Mouse (Mus musculus): Measurements from ENCODE around the gene Psmd8.
"Not testable (repeated sequence)": the region's sequence is repeated elsewhere in the genome, so short reads cannot be mapped to it uniquely, and the experiment has no call there.

Psmd8 gene

DNA sequence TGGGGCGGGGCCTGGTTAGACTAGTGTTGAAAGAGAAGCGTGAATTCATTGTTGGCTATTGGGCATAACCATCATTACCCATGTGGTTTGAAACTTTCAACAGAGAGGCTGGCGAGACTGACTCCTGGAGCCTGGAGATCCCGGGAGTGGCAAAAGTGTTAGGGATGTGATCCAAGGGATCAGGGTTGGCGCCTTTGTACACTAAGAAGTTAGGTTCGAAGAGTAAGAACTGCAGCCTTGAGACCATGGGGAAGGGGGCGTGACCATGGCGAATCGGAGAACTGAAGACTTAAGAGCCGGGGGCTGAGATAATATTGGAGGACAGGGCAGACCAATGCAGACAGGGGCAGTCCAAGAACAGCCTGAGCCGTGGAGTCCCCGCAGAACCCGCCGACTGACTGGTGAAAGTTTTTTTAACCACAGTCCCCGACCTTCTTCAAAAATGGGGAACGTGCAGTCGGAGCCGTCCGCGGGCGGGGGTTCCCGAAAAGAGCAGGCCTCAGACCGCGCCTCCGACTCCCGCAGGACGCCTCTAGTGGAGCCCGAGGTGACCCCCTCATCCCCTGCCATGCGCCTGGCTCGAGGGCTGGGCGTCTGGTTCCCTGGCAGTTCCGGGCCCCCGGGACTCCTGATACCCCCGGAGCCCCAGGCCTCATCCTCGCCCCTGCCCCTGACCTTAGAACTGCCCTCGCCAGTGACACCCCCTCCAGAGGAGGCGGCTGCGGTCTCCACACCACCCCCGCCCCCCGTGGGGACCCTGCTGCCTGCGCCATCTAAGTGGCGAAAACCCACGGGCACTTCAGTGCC lies 9.5 kb downstream of the Psmd8 start:
- DNase-seq (ENCODE audit: low read depth, low spot score), result no peak

DNA sequence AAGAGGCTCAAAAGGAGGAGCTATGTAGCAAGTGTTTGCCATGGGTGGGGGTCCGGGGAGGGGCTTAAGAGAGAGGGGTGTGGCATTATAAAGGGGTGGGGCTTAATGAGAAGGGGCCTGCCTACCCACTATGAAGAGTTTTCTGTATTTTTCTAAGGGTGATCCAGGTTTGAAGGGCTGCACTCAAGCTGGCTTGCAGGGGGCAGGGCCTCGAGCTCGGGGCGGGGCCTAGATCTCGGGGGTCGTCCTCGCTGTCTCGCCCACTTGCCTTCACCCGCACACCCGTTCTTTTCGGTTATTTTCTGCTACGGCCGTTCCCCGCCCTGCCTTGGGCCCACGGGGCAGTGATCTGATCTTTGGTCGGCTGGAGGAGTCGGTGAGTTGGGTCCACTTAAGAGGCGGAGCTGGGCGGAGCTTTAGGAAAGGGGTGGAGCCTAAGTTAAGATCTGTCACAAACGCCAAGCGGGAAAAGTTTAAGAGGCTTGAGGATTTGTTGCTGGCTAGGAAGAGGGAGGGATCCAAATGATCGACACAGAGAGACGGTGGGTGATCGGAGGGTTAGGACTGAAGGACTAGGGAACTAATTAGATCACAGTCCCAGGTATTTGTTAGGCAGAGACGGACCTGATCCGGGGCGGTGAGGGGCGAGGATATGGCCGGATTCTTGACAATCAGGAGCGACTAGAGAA lies 10.3 kb downstream of the Psmd8 start, which contains the start of the genes Ggn and Spred3:
Gene Ggn, plus strand, starts transcription at position 145 of the 689 bp plus-strand sequence.
Gene Spred3, minus strand, starts transcription at position 346 of the 689 bp plus-strand sequence.
- DNase-seq (ENCODE audit: low read depth, low spot score), result peak; percentile 92

DNA sequence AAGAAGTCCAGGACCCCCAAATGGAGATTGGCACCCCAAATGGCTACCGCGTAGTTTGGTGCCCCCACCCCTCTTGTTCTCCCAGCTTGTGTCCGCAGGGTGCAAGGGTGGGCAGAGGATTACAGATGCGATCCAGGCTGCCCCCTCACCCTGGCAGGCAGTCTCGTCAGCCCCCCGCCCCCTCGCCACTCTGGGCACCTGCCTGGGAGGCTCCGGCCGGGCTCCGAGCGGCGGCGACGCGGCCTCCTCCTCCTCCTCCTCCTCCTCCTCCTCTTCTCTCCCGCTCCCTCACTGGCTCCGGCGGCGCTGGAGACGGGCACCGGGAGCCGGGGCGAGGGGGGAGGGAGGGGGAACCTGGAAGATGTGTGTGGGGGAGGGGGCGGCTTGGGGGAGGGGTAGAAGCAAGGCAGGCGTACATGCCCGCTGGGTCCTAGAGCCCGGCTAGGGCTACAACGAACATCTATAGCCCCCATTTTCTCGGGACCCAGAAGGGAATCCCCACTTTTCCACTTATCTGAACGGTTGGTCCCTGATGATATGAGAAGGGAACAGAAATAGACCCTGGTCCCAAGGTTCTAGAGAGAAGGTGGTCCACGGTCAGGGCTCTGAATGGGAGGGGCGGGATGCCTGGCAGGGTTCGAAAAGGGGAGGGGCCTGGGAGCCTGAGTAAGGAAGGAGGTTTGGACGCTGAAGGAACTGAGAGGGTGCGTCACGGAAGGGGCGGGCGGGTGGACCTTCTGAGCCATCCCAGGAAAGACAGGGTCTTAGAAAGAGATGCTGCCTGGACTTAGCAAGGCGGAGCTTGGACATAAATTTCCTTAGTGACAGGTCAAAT lies 11.1 kb downstream of the Psmd8 start:
- peak; percentile 97 for DNase-seq (ENCODE audit: low read depth, low spot score)

- peak; percentile 52 for DNase-seq (ENCODE audit: low read depth, low spot score)
Observed at GRCm38 (mm10) chr7:29168791-29169230, 11.7 kb downstream of the Psmd8 start.

DNA sequence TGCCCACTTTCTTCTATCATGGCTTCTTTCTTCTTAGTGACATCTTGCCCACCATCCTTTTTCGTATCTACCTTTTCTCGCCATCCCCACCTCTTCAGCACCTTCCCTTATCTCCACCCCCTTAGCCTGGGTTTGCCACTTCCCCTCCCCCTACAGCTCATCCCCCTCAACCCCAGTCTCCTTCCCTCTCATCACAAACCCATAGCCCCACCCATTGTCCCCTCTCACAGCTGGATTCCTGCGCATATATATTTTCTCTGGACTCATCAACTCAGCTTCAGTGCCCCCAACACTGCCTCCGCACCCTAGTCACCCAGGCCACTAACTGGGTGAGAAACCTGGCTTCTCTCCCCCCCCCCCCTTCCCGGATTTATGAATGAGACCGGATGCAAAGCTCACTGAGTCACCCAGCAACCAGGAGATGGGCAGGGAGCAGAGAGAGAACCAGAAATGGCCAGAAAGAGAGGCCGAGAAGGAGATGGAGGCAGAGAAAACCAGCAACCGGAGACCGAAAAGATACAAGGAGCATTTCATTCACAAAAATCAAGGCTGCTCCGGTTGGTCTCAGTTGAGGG lies 12.3 kb downstream of the Psmd8 start:
- DNase-seq (ENCODE audit: low read depth, low spot score), result peak; percentile 52

DNA sequence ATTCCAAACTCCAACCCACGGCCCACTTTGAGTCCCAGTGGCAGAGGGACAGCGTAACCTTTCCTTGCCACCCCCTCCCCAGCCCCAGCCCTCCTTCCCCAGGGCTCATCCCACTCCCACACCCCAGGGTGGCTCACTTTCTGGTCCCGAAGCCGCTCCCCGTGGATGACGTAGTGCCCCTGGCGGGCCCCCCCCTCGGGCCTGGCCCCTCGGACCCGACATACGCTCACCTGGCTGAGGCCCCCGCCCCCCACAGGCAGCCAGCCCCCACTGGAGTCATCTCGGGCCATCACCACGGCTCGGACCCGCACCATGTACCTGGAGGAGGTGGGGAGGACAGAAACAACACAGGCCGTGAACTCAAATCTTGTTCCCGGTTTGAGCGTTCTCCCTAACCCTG lies 12.8 kb downstream of the Psmd8 start:
- no peak for DNase-seq (ENCODE audit: low read depth, low spot score)

GRCm38 (mm10) chr7:29162750-29163525 lies 17.6 kb downstream of the Psmd8 start:
- DNase-seq (ENCODE audit: low read depth, low spot score), result peak; percentile 99

GRCm38 (mm10) chr7:29162294-29162693 lies 18.2 kb downstream of the Psmd8 start:
- no peak for DNase-seq (ENCODE audit: low read depth, low spot score)

GRCm38 (mm10) chr7:29158264-29158663 lies 22.2 kb downstream of the Psmd8 start:
- DNase-seq (ENCODE audit: low read depth, low spot score), result peak; percentile 99

DNA sequence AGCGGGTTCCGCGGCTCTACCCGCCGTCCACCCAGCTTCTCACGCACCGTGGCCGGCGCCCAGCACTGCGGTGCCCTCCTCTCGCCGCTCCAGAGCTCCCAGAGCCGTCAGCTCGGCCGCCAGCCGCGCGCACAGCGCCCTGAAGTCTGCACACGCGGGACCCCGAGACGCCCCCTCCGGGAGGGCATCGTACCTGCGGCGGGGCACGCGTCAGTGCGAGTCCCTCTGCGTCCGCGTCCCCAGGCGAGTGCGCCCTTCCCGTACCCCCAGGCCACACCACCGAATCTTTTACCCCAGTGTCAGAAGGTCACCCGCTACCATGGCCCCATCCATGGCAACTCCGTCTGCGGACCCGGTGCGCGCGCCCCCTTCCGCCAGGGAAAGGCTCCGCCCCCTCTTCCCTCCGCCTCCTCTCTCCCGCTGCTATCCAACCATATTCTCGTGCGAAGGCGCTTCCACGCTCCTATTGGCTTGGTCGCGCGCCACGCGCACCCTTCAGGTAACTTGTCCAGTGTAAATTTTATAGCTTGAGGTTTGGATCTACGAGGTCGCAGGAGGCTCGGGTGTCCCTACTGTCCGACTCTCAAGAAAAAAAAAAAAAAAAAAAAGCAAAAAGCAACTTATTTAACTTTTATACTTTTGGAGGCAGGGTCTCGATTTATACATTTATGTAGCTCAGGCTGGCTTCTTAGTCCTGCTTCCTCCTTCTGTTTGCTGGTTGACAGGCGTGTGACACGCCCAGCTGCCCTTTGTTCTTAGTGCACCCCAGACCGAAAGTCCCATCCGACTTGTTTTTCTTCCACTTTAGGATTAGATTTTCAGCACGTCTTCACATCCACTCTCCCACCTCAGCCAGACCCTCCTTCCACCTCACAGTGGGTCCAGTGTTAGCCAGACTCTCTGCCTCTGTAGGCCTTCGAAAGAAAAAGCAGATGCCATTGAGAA lies 24.4 kb downstream of the Psmd8 start, which contains the start of gene Fam98c:
Gene Fam98c, minus strand, starts transcription at position 397 of the 945 bp plus-strand sequence.
- peak; percentile 93 for DNase-seq (ENCODE audit: low read depth, low spot score)

DNA sequence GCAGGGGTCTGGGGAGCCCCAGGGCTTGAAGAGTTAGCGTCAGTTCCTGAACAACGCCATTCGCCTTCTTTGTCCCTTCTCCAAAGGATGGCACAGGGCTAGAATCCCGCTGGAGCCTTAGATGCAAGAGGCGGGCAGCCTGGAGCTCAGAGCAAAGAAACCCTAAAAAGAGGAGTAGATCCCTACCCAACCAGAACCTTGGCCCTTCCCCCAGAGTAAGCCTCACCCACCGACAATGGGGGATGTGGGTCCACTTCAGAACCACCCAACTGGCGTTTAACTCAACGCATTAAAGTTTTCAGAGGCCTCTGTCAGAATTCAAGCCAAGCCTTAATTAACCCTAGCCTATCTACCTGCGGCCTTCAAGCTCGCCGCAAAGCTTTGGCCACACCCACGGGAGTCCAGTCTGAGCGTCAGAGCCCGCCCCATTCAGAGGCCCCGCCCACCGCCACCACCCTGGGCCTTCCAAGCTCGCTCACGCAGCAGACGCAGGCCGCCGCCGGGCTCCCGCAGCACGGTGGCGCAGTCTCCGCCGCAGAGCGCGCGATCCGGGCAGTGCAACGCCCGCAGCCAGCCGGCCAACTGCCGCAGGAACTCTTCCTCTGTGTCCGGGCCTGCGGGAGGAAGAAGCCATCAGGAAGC lies 25.2 kb downstream of the Psmd8 start:
- DNase-seq (ENCODE audit: low read depth, low spot score), result peak; percentile 93

GRCm38 (mm10) chr7:29154018-29154720 lies 26.3 kb downstream of the Psmd8 start:
- DNase-seq (ENCODE audit: low read depth, low spot score), result peak; percentile 86

DNA sequence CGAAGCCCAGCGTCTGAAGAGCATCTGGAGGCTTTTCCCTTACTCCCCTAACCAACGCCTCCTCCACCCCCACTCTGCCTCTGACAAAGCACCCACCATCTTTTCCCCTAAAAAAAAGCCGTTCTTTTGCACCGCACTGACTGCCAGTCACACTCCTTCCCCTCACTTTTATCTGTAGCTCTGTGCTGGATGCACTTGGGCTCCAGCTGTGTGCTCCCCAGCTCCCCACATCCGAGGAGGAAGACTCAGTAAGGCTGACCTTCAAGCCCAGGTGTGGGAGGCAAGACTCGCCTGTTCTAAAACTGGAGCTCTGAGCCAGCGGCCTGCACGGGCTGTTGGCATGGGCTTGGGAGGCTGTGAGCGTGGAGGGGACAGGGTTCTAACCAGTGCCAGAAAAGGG lies 29.0 kb downstream of the Psmd8 start:
- no peak for DNase-seq (ENCODE audit: low read depth, low spot score)

- DNase-seq (ENCODE audit: low read depth, low spot score), result no peak
Observed at GRCm38 (mm10) chr7:29148771-29149170, 31.7 kb downstream of the Psmd8 start.

DNA sequence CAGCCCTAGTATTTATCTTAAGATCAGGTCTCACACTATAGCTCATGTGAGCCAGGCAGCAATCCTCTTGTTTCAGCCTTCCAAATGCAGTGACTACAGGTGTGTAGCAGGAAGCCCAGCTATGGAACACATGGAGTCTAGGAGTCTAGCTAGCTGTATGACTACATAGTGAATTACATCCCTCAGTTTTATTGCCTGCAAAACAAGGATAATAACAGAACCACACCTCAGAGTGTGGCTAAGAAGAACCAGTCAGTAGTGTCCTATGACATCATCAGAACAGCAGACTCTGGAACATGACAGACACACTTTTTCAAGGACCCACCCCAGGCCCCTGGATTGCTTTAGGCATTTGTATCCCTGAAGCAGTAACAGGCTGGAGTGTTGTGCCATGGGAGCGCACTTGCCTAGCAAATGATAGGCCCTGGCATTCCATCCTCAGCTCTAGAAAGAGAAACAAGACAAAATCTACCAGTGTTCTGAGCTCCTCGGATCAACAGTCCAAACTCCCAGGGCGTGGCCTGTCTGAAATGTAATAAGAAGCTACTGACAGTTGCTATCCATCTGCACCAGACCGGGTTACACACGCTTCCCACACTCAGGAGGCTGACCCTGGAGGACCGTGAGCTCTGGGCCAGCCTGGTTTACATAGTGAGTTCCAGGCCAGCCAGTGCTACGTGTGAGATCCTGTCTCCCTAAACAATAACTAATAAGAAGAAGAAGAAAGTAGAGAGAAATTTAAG lies 33.7 kb downstream of the Psmd8 start:
- no peak for DNase-seq (ENCODE audit: low read depth, low spot score)

DNA sequence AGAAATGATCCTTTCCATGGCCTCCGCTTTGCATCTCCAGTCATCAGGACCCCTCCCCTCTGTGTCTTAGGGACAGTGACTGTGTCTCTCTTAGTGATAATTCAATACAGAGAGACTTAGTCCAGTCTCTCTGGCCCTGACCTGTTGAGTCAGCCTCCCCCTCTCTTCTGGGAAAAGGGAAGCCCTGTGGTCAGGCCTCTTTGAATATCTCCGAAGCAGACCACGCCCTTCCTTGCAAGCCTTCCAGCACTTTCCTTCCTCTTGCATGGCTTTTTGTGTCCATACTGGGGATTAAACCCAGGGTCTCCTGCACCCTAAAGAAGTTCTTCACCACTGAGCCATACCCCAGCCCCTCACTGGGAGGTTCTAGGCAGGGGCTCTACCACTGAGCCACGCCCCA lies 36.5 kb downstream of the Psmd8 start:
- DNase-seq (ENCODE audit: low read depth, low spot score), result peak; percentile 62

- DNase-seq (ENCODE audit: low read depth, low spot score), result no peak
Observed at GRCm38 (mm10) chr7:29141416-29141815, 39.1 kb downstream of the Psmd8 start.

- DNase-seq (ENCODE audit: low read depth, low spot score), result not testable (repeated sequence)
Observed at GRCm38 (mm10) chr7:29139237-29139636, 41.3 kb downstream of the Psmd8 start.

All from R1 (cell line).